Mouse (Mus musculus): ENCODE data around the gene Aldh16a1. TPM values are rescaled to one million over a fixed set of nuclear protein-coding genes. Genes with fewer than 3 reads are reported as not detected.
A peak's percentile ranks its signal among the peaks of the same experiment; 100 is the strongest.
"Not testable (repeated sequence)": the region's sequence is repeated elsewhere in the genome, so short reads cannot be mapped to it uniquely, and the experiment has no call there.

Aldh16a1 gene
- polyA plus RNA-seq, 1 experiment from 2014 or later, result 31.4 TPM

- ATAC-seq (ENCODE audit: insufficient read depth), result no peak
- Histone ChIP-seq H3K4me3 (replicated peaks) (no peak overlapping the region), H3K9me3 (replicated peaks) (no peaks in the 10 kb centered on the region), H3K4me2 (0 out of 2 replicates have a peak overlapping the region, but pooled peaks have one; percentile 89), H3K36me3 (replicated peaks) (peaks cover 10% of the 10 kb centered on the region), H3K27me3 (no peaks in the 10 kb centered on the region), H3K27ac (replicated peaks) (no peak overlapping the region), H3K9ac (no peak overlapping the region), H3K4me1 (replicated peaks) (peaks cover 32% of the 10 kb centered on the region)
- WGBS (ENCODE audit: insufficient replicate concordance), result 74% methylated on average over 9 of the region's 9 CpGs
Observed at GRCm38 (mm10) chr7:45155590-45155989, 1.2 kb upstream of the Aldh16a1 start.

GRCm38 (mm10) chr7:45154993-45155514 lies 670 bp upstream of the Aldh16a1 start:
- Histone ChIP-seq H3K4me3 (replicated peaks) (peak overlapping the region; percentile 90), H3K4me1 (replicated peaks) (peaks cover 37% of the 10 kb centered on the region), H3K4me2 (peak overlapping the region; percentile 89), H3K27ac (replicated peaks) (peak overlapping the region; percentile 95), H3K36me3 (replicated peaks) (peaks cover 10% of the 10 kb centered on the region), H3K27me3 (no peaks in the 10 kb centered on the region), H3K9me3 (replicated peaks) (no peaks in the 10 kb centered on the region), H3K9ac (peak overlapping the region; percentile 21; the same call in 1 of the 2 replicates)
- 63% methylated on average over 12 of the region's 12 CpGs for WGBS (ENCODE audit: insufficient replicate concordance)
- peak; percentile 12; the same call in 1 of the 2 replicates for ATAC-seq (ENCODE audit: insufficient read depth)

- Histone ChIP-seq H3K27ac (replicated peaks) (peak overlapping the region; percentile 95), H3K4me3 (replicated peaks) (peak overlapping the region; percentile 90), H3K27me3 (no peaks in the 10 kb centered on the region), H3K4me1 (replicated peaks) (peaks cover 39% of the 10 kb centered on the region), H3K36me3 (replicated peaks) (peaks cover 9% of the 10 kb centered on the region; the same call in 1 of the 2 replicates), H3K9me3 (replicated peaks) (no peaks in the 10 kb centered on the region), H3K9ac (peak overlapping the region; percentile 91), H3K4me2 (peak overlapping the region; percentile 89)
- ATAC-seq (ENCODE audit: insufficient read depth), result no peak
- 2% methylated on average over 5 of the region's 5 CpGs for WGBS (ENCODE audit: insufficient replicate concordance)
Observed at GRCm38 (mm10) chr7:45153586-45153985, 798 bp downstream of the Aldh16a1 start.

- 68% methylated on average over 2 of the region's 2 CpGs for WGBS (ENCODE audit: insufficient replicate concordance)
- H3K36me3 ChIP-seq (replicated peaks); H3K9me3 ChIP-seq (replicated peaks); H3K27me3 ChIP-seq; ATAC-seq (ENCODE audit: insufficient read depth): not testable (repeated sequence)
- Histone ChIP-seq H3K4me1 (replicated peaks) (peaks cover 44% of the 10 kb centered on the region), H3K4me3 (replicated peaks) (peak overlapping the region; percentile 90), H3K9ac (peak overlapping the region; percentile 91), H3K4me2 (peak overlapping the region; percentile 89), H3K27ac (replicated peaks) (peak overlapping the region; percentile 95; the same call in 1 of the 2 replicates)
Observed at GRCm38 (mm10) chr7:45153052-45153451, 1.3 kb downstream of the Aldh16a1 start.

- no peaks in the 10 kb centered on the region for H3K27me3 ChIP-seq
- no peaks in the 10 kb centered on the region for H3K9me3 ChIP-seq (replicated peaks)
- no peak for ATAC-seq (ENCODE audit: insufficient read depth)
- H3K36me3 ChIP-seq (replicated peaks), result peaks cover 7% of the 10 kb centered on the region; the same call in 1 of the 2 replicates
- H3K27ac ChIP-seq (replicated peaks), result no peak overlapping the region
- H3K4me2 ChIP-seq, result no peak overlapping the region
- H3K9ac ChIP-seq, result no peak overlapping the region
- WGBS (ENCODE audit: insufficient replicate concordance), result 65% methylated on average over 11 of the region's 11 CpGs
- H3K4me3 ChIP-seq (replicated peaks), result no peak overlapping the region
- H3K4me1 ChIP-seq (replicated peaks), result peaks cover 52% of the 10 kb centered on the region
Observed at GRCm38 (mm10) chr7:45151303-45151702, 3.1 kb downstream of the Aldh16a1 start.

GRCm38 (mm10) chr7:45150321-45150720 lies 4.1 kb downstream of the Aldh16a1 start:
- Histone ChIP-seq H3K4me2 (no peak overlapping the region), H3K9ac (no peak overlapping the region), H3K4me3 (replicated peaks) (no peak overlapping the region), H3K36me3 (replicated peaks) (peaks cover 17% of the 10 kb centered on the region), H3K9me3 (replicated peaks) (no peaks in the 10 kb centered on the region), H3K4me1 (replicated peaks) (peaks cover 48% of the 10 kb centered on the region), H3K27me3 (no peaks in the 10 kb centered on the region), H3K27ac (replicated peaks) (no peak overlapping the region)
- no peak for ATAC-seq (ENCODE audit: insufficient read depth)
- WGBS (ENCODE audit: insufficient replicate concordance), result 70% methylated on average over 4 of the region's 4 CpGs

GRCm38 (mm10) chr7:45149545-45149944 lies 4.8 kb downstream of the Aldh16a1 start:
- no peak overlapping the region for H3K9ac ChIP-seq
- WGBS (ENCODE audit: insufficient replicate concordance), result 75% methylated on average over 6 of the region's 6 CpGs
- peaks cover 21% of the 10 kb centered on the region for H3K36me3 ChIP-seq (replicated peaks)
- no peak overlapping the region for H3K4me2 ChIP-seq
- H3K9me3 ChIP-seq (replicated peaks), result no peaks in the 10 kb centered on the region
- no peaks in the 10 kb centered on the region for H3K27me3 ChIP-seq
- ATAC-seq (ENCODE audit: insufficient read depth), result no peak
- H3K27ac ChIP-seq (replicated peaks), result no peak overlapping the region
- H3K4me3 ChIP-seq (replicated peaks), result no peak overlapping the region
- peaks cover 40% of the 10 kb centered on the region for H3K4me1 ChIP-seq (replicated peaks)

GRCm38 (mm10) chr7:45148534-45149098 lies 5.8 kb downstream of the Aldh16a1 start:
- 50% methylated on average over 4 of the region's 4 CpGs for WGBS (ENCODE audit: insufficient replicate concordance)
- no peak overlapping the region for H3K4me3 ChIP-seq (replicated peaks)
- H3K27me3 ChIP-seq, result no peaks in the 10 kb centered on the region
- ATAC-seq (ENCODE audit: insufficient read depth), result no peak
- H3K4me1 ChIP-seq (replicated peaks), result peaks cover 37% of the 10 kb centered on the region
- no peak overlapping the region for H3K9ac ChIP-seq
- no peaks in the 10 kb centered on the region for H3K9me3 ChIP-seq (replicated peaks)
- H3K4me2 ChIP-seq, result no peak overlapping the region
- H3K27ac ChIP-seq (replicated peaks), result no peak overlapping the region
- peaks cover 30% of the 10 kb centered on the region for H3K36me3 ChIP-seq (replicated peaks)

GRCm38 (mm10) chr7:45147899-45148298 lies 6.5 kb downstream of the Aldh16a1 start:
- Histone ChIP-seq H3K27ac (replicated peaks) (no peak overlapping the region), H3K36me3 (replicated peaks) (peaks cover 36% of the 10 kb centered on the region)
- WGBS (ENCODE audit: insufficient replicate concordance), result 75% methylated on average over 11 of the region's 11 CpGs

GRCm38 (mm10) chr7:45147267-45147666 lies 7.1 kb downstream of the Aldh16a1 start:
- Histone ChIP-seq H3K4me3 (replicated peaks) (no peak overlapping the region), H3K4me2 (no peak overlapping the region), H3K36me3 (replicated peaks) (peaks cover 43% of the 10 kb centered on the region), H3K9me3 (replicated peaks) (no peaks in the 10 kb centered on the region), H3K9ac (no peak overlapping the region), H3K27ac (replicated peaks) (no peak overlapping the region), H3K27me3 (no peaks in the 10 kb centered on the region), H3K4me1 (replicated peaks) (peaks cover 30% of the 10 kb centered on the region)
- 86% methylated on average over 11 of the region's 11 CpGs for WGBS (ENCODE audit: insufficient replicate concordance)
- ATAC-seq (ENCODE audit: insufficient read depth), result no peak

More at GRCm38 (mm10) chr7:45147899-45148298, 6.5 kb downstream of the Aldh16a1 start:
- no peaks in the 10 kb centered on the region for H3K9me3 ChIP-seq (replicated peaks)
- H3K27me3 ChIP-seq, result no peaks in the 10 kb centered on the region
- no peak overlapping the region for H3K4me3 ChIP-seq (replicated peaks)
- no peak overlapping the region for H3K9ac ChIP-seq
- ATAC-seq (ENCODE audit: insufficient read depth), result peak; percentile 34
- H3K4me2 ChIP-seq, result no peak overlapping the region
- H3K4me1 ChIP-seq (replicated peaks), result peaks cover 30% of the 10 kb centered on the region

- Histone ChIP-seq H3K27me3 (no peaks in the 10 kb centered on the region), H3K9me3 (replicated peaks) (no peaks in the 10 kb centered on the region), H3K27ac (replicated peaks) (no peak overlapping the region), H3K36me3 (replicated peaks) (peaks cover 49% of the 10 kb centered on the region), H3K4me3 (replicated peaks) (no peak overlapping the region), H3K4me2 (no peak overlapping the region), H3K4me1 (replicated peaks) (peaks cover 19% of the 10 kb centered on the region; the same call in 1 of the 2 replicates), H3K9ac (no peak overlapping the region)
- 85% methylated on average over 8 of the region's 8 CpGs for WGBS (ENCODE audit: insufficient replicate concordance)
- no peak for ATAC-seq (ENCODE audit: insufficient read depth)
Observed at GRCm38 (mm10) chr7:45145460-45145859, 8.9 kb downstream of the Aldh16a1 start.
